Mouse (Mus musculus) embryonic facial prominence, embryonic 14.5 days (tissue): ENCODE results near the gene Dach1. TPM values are rescaled to one million over a fixed set of nuclear protein-coding genes. Genes with fewer than 3 reads are reported as not detected.

Experiments used
- ATAC-seq: fragments of 200-750 bp; cut with Nextera tagmentation; 2 replicates; pipeline ENCODE4 v1.8.0; 2017; ENCODE audit warnings: low read depth, moderate number of reproducible peaks, moderate TSS enrichment
- DNase-seq: peaks from one replicate; pipeline ENCODE4 v3.0.0-alpha.2; 2015; ENCODE audit warnings: low spot score
- H3K27ac ChIP-seq: fragments of 300-500 bp; sonication (generic); replicated peaks from 2 replicates; pipeline ENCODE4 v1.5.1; 2014; ENCODE audit warnings: low read depth, mild to moderate bottlenecking, low read length, moderate library complexity
- H3K27me3 ChIP-seq: fragments of 300-500 bp; sonication (generic); replicated peaks from 2 replicates; pipeline ENCODE4 v1.6.1; 2014; ENCODE audit warnings: low read length; ENCODE audit not compliant: control insufficient read depth, insufficient read depth
- H3K36me3 ChIP-seq: fragments of 300-500 bp; sonication (generic); 2 replicates; pipeline ENCODE4 v1.6.1; 2014; ENCODE audit warnings: low read length, mixed read lengths; ENCODE audit not compliant: control insufficient read depth, insufficient read depth
- H3K4me1 ChIP-seq: fragments of 300-500 bp; sonication (generic); 2 replicates; pipeline ENCODE4 v1.6.1; 2014; ENCODE audit warnings: antibody characterized with exemption, low read length; ENCODE audit not compliant: control insufficient read depth, insufficient read depth
- H3K4me2 ChIP-seq: fragments of 300-500 bp; sonication (generic); 2 replicates; pipeline ENCODE4 v1.6.1; 2014; ENCODE audit warnings: low read depth, mild to moderate bottlenecking, low read length, moderate library complexity, mixed read lengths
- H3K4me3 ChIP-seq: fragments of 300-500 bp; sonication (generic); 2 replicates; pipeline ENCODE4 v1.5.1; 2014; ENCODE audit warnings: low read depth, mild to moderate bottlenecking, low read length
- H3K9ac ChIP-seq: fragments of 300-500 bp; sonication (generic); 2 replicates; pipeline ENCODE4 v1.6.1; 2014; ENCODE audit warnings: low read depth, mild to moderate bottlenecking, low read length, moderate library complexity, mixed read lengths
- H3K9me3 ChIP-seq: fragments of 300-500 bp; sonication (generic); 2 replicates; pipeline ENCODE4 v1.6.1; 2016; ENCODE audit warnings: low read length; ENCODE audit not compliant: control insufficient read depth
- WGBS: fragments of 180-500 bp; shearing (Covaris S2); extraction: QIAGEN DNeasy Blood & Tissue Kit; methylation state at CpG from one replicate; pipeline ENCODE4 v1.1.7; 2014; 5-methylcytosine and 5-hydroxymethylcytosine counted together
- polyA plus RNA-seq: library from polyadenylated mRNA; unstranded; fragments of >200 nt; fragmentation: Nextera tagmentation; extraction: Ambion mirVana; gene quantifications from 2 replicates; pipeline ENCODE4 v1.2.1, GENCODE M21; 2014

Dach1 gene
- polyA plus RNA-seq, 1 experiment from 2014 or later = 4.1 TPM

DNA sequence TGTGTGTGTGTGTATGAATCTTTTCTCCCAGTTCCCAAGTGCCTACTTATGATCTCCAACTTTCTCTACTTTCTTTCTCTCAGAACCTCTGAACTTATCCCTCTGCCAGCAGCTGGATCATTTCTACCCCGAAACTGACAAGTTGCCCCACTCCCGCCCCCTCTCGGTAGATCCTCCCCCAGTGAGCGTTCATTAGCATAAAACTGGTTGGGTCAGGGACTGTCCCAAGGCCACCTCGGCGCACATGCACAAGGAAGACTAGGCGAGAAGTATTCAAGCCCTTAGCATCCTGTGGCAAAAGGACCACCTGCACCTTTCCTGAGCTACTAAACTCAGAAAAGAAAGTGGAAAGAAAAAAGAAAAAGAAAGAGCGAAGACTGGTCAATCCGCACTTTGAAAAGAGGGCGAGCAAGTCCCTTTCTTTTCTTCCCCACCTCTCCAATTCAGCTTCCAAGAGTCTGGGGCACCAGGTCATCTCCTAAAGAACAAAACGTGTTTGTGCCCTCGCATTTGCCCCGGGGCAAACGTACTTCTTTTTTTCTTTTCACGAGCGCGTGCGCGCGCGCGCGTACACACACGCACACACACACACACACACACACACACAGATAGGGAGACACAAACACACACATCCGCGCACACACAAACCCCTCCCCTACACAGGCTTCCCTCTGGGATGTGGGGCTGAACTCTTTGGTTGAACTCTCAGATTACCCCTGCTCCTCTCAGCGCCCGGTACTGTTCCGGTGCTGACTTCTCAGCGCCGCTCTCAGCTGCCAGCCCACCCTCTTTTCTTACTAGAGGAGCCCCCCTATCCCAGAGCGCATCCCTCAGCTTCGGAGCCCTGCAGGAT lies 2.2 kb downstream of the Dach1 start:
- WGBS = 1% methylated on average over 33 of the region's 33 CpGs
- Histone ChIP-seq H3K4me1 (no peaks in the 10 kb centered on the region), H3K4me3 (peak overlapping the region; percentile 74), H3K27me3 (peaks cover 5% of the 10 kb centered on the region; the same call in 1 of the 2 replicates), H3K9me3 (no peaks in the 10 kb centered on the region), H3K9ac (peak overlapping the region; percentile 73), H3K36me3 (no peaks in the 10 kb centered on the region), H3K4me2 (peak overlapping the region; percentile 96), H3K27ac (peak overlapping the region; percentile 78)
- ATAC-seq (peak; percentile 51), DNase-seq (peak; percentile 68)

DNA sequence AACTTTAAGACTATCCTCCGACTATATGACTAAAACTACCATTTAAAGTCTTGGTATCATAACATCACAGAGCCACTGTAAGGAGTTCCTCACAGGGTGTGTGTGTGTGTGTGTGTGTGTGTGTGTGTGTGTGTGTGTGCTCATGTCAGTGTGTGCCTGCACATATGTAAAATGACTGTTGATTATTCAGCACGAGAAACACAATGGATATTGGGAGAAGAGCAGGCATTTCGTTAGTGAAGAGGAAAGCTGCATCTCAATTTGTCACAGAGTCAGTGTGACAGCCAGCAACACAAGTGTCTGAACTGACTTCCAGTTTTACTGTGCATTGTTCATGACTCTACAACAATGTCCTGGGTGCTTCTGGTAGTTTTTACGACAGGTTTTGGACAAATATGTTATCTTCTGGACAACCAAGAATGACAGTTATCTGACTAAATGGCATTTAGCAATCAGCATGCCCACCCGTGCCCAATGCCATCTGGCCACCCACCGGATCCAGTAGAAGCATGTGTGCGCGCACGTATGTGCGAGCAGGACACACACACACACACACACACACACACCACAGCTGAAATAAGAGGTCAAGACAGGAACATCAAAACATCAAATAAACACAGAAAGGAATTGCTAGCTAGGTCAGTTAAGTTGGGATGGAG lies 3.1 kb downstream of the Dach1 start:
- no peak for ATAC-seq
- Histone ChIP-seq H3K9me3 (no peaks in the 10 kb centered on the region), H3K9ac (no peak overlapping the region; the same call in 1 of the 2 replicates), H3K4me3 (peak overlapping the region; percentile 74), H3K4me2 (peak overlapping the region; percentile 96), H3K27ac (no peak overlapping the region), H3K4me1 (no peaks in the 10 kb centered on the region), H3K36me3 (no peaks in the 10 kb centered on the region), H3K27me3 (peaks cover 3% of the 10 kb centered on the region; the same call in 1 of the 2 replicates)
- WGBS = 64% methylated on average over 10 of the region's 10 CpGs
- DNase-seq = no peak

DNA sequence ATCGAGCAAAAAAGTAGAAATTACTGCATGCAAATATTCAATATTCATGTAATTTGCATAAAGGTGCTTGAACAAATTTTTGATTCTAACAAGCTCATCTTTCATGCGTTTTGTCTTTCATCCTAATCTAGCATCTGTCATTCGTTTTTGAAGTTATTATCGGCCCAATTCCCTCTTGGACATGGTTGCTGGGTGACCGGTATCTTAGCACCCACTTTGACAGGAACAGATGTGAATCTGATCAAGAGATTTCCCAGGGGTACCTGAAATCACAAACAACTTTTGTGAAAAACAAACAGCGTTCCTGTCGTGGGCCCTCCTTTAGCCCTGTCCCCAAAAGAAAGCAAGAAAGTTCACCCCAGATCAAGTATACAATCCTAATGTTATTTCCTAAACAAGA lies 12.8 kb downstream of the Dach1 start:
- Histone ChIP-seq H3K4me3 (no peak overlapping the region), H3K4me1 (no peaks in the 10 kb centered on the region), H3K9me3 (no peaks in the 10 kb centered on the region), H3K27ac (no peak overlapping the region), H3K27me3 (no peaks in the 10 kb centered on the region), H3K4me2 (no peak overlapping the region), H3K9ac (no peak overlapping the region), H3K36me3 (no peaks in the 10 kb centered on the region)
- 50% methylated on average over 7 of the region's 7 CpGs for WGBS
- no peak for DNase-seq
- no peak for ATAC-seq

DNA sequence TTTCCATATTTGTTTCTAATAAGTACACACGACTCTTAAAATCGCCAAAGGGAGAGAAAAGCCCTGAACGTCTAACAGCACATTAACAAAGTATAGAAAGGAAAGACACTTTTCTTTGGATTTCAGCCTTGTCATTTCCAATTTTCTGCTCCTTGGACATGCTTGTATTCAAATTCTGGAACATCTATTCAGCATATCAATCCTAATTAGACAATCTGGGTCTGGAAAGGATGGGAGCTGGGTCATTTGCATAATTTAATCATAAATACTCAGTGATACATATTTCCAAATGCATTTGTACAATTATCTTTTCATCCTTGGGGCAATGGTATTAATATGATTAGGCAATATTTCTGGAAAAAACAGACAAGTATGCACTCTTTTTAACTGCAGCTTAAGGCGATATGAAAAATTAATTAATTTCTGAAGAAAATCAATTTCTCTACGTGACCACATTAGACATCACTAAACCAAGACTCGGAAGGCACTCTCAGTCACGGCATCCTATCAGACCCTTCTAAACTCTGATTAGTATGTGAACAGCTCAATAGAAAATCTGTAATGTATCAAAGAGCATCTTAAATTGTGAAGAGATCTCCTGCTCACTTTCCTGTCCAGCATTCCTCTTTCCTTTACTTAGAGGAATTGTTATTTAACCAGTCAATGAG lies 13.7 kb downstream of the Dach1 start:
- Histone ChIP-seq H3K27ac (no peak overlapping the region), H3K4me2 (no peak overlapping the region), H3K4me3 (no peak overlapping the region), H3K9me3 (no peaks in the 10 kb centered on the region), H3K4me1 (no peaks in the 10 kb centered on the region), H3K36me3 (no peaks in the 10 kb centered on the region), H3K9ac (no peak overlapping the region), H3K27me3 (no peaks in the 10 kb centered on the region)
- no peak for ATAC-seq
- 79% methylated on average over 7 of the region's 7 CpGs for WGBS
- no peak for DNase-seq

DNA sequence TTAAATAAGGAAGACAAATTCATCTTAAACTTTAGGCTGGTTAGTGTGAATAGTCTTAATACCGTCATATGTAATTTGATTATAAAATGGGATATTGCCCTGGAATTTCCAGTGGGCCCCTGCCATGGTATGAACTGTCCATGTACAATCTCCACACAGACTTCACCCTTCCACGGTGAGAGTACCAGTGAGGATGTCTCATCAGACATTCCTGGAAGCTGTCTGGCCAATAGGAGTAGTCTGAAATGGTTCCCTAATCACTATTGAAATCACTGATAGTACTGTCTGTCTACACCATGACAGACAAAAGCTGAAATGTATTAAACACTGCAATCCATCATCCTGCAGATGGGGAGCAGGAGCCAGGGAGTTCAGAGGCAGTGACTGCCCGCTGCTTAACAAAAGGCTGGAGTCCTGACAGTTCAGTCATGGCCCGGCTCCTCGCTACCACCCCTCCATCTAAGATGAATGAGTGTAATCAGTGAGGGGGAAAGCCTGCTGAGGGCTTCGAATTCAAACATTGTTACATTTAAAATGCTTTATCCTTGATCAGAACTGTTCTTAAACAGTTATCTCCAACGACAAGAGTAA lies 14.6 kb downstream of the Dach1 start:
- Histone ChIP-seq H3K4me1 (no peaks in the 10 kb centered on the region), H3K4me3 (no peak overlapping the region), H3K9ac (no peak overlapping the region), H3K4me2 (no peak overlapping the region), H3K9me3 (no peaks in the 10 kb centered on the region), H3K36me3 (no peaks in the 10 kb centered on the region), H3K27me3 (no peaks in the 10 kb centered on the region), H3K27ac (no peak overlapping the region)
- WGBS = 61% methylated on average over 7 of the region's 7 CpGs
- DNase-seq = no peak
- peak; percentile 37; the same call in 1 of the 2 replicates for ATAC-seq

DNA sequence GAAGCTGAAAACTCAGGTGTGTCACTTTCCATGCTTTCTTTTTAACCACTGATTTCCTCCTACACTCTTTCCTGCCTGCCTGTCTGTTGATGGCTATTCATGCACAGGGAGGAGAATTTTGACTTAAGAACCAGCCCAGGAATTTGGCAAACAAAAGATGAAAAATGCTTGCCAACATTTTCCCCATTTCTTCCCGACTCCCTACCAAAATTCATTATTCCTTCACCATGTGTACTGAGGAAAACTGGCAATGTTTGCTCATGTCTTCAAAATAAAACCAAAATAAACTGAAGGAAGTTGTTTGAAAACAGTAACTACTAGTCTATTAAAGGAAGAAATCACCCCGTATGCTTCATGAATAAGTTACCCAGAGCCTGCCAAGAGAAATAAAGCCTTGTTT lies 27.8 kb downstream of the Dach1 start:
- Histone ChIP-seq H3K27me3 (no peaks in the 10 kb centered on the region), H3K36me3 (no peaks in the 10 kb centered on the region), H3K9me3 (no peaks in the 10 kb centered on the region), H3K4me2 (no peak overlapping the region), H3K27ac (no peak overlapping the region), H3K4me1 (no peaks in the 10 kb centered on the region), H3K9ac (no peak overlapping the region), H3K4me3 (no peak overlapping the region)
- WGBS = 59% methylated on average over 2 of the region's 2 CpGs
- DNase-seq = no peak
- no peak for ATAC-seq

DNA sequence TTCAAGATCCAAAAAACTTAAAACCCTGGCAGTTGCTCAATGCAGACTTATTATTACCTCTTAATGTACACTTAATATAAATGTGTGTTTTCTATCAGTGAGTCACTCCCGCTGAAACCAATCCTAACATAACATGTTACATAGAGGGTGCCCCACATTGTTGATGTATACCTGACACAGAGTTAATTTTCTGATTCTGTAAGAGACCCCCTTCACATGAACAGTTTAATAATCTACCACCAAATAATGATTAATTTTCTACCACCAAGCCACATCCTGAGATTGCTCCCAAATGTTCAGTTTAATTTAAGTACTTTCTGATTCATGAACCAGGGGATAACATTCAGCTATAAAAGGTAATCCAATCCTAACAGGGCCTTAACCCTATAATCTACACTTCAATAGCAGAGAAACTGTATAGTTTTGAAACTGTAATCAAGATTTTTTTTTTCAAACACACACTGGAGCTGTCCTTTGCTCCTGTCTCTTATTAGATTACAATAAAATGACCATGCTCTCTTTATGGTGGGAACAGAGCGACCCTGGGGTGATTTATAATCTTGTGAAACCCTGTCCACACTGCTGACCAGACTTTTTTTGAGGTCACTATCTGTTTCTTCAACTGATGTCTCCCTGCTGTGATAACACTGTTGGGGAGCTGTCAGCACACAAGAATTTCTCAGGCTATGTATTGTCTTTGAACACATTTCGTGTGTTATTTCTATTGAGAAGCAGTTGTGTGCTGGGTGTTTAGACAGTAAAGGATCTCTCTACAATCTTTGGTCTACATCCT lies 30.5 kb downstream of the Dach1 start:
- Histone ChIP-seq H3K9ac (no peak overlapping the region), H3K36me3 (no peaks in the 10 kb centered on the region), H3K9me3 (no peaks in the 10 kb centered on the region), H3K4me1 (no peaks in the 10 kb centered on the region), H3K4me3 (no peak overlapping the region), H3K4me2 (no peak overlapping the region), H3K27ac (no peak overlapping the region), H3K27me3 (no peaks in the 10 kb centered on the region)
- DNase-seq (no peak), ATAC-seq (no peak)
- WGBS = 41% methylated on average over 3 of the region's 3 CpGs

DNA sequence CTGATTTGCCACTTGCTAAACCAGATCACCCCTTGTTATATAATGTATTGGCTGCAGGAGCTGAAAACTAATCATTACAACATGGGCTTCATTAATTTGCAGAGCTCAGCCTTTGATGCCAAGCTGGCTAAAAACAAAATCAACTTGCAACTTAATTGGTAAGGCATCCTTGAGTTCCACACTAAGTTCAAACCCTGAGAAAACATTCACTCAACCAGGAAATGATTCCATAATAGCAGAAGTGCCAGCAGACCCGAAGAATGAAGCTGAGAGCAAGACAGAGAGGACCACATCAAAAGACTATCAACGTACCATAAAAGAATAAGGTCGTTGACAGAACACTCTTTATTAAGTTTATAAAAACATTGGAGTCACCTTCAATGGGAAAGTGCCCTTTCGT lies 35.0 kb downstream of the Dach1 start:
- H3K9me3 ChIP-seq = no peaks in the 10 kb centered on the region

More for the DNA sequence above, 35.0 kb downstream of the Dach1 start:
- H3K27me3 ChIP-seq = no peaks in the 10 kb centered on the region
- H3K4me3 ChIP-seq = no peak overlapping the region
- H3K4me2 ChIP-seq = no peak overlapping the region
- ATAC-seq (no peak), DNase-seq (no peak)
- no peaks in the 10 kb centered on the region for H3K36me3 ChIP-seq
- WGBS = 43% methylated on average over 4 of the region's 4 CpGs
- H3K9ac ChIP-seq = no peak overlapping the region
- no peak overlapping the region for H3K27ac ChIP-seq
- no peaks in the 10 kb centered on the region for H3K4me1 ChIP-seq
